Mouse (Mus musculus): ENCODE measurements around the gene Pnpla3. TPM values are rescaled to one million over a fixed set of nuclear protein-coding genes. Genes with fewer than 3 reads are reported as not detected.
A peak's percentile ranks its signal among the peaks of the same experiment; 100 is the strongest.

Gene Pnpla3
- polyA plus RNA-seq, 1 experiment: not detected

- no peak overlapping the region for H3K4me3 ChIP-seq (replicated peaks)
- TF ChIP-seq TAL1 (IDR thresholded peaks at IDR 0.05; ENCODE audit: low read length): no peak
- no peak for TF ChIP-seq GATA1 (IDR thresholded peaks at IDR 0.05; ENCODE audit: low read length)
- peaks cover 17% of the 10 kb centered on the region for H3K36me3 ChIP-seq (ENCODE audit: control insufficient read depth)
- peaks cover 16% of the 10 kb centered on the region for H3K4me1 ChIP-seq (ENCODE audit: control insufficient read depth)
- H3K9me3 ChIP-seq (ENCODE audit: control insufficient read depth, low read length): peaks cover 6% of the 10 kb centered on the region
- H3K27me3 ChIP-seq (ENCODE audit: control insufficient read depth): peaks cover 43% of the 10 kb centered on the region
These were observed 51.2 kb downstream of the Pnpla3 start for GRCm38 (mm10) chr15:84218783-84219271.

DNA sequence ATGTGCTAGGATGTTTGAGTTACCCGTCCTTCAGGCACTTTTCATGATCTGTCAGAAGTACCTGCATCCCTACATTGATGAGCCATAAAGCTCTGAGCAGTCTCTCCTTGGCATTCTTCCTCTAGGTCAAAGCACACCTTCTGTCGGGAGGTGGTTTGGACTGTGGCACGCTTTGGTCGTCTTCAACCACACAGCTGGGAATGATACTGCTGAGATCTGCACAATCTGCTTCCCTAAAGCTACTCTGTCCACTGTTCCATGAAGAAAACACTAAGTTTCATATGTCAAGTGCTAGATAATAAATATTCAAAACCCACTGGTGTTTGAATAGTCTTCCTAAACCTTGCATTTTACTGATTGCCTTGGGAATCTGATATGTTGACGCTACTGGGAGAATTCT lies 53.9 kb downstream of the Pnpla3 start:
- H3K4me1 ChIP-seq (ENCODE audit: control insufficient read depth): peaks cover 16% of the 10 kb centered on the region
- TF ChIP-seq TAL1 (IDR thresholded peaks at IDR 0.05; ENCODE audit: low read length): no peak
- TF ChIP-seq GATA1 (IDR thresholded peaks at IDR 0.05; ENCODE audit: low read length): no peak

DNA sequence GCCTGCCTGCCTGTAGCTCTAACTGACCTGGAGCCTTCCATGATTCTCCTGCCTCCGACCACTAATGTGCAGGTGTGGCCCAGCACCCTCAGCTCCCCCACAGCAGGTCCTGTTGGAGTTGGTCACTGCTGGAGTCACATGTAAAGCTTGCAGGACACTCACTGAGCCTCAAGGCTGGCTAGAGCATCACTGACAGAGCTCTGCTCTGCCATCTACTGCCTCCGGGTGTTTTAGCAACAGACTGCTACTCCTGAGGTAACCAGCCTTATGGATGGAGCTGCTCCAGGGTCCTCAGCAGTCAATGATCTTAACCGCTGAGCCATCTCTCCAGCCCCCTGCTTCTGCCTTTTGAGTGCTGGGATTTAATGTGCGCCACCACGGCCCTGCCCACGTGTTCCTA lies 55.8 kb downstream of the Pnpla3 start:
- Histone ChIP-seq H3K36me3 (ENCODE audit: control insufficient read depth) (no peaks in the 10 kb centered on the region), H3K27me3 (ENCODE audit: control insufficient read depth) (peaks cover 41% of the 10 kb centered on the region), H3K9me3 (ENCODE audit: control insufficient read depth, low read length) (peaks cover 6% of the 10 kb centered on the region), H3K4me3 (replicated peaks) (no peak overlapping the region), H3K4me1 (ENCODE audit: control insufficient read depth) (peaks cover 9% of the 10 kb centered on the region)
- TF ChIP-seq TAL1 (IDR thresholded peaks at IDR 0.05; ENCODE audit: low read length) (no peak), GATA1 (IDR thresholded peaks at IDR 0.05; ENCODE audit: low read length) (no peak)

More for the DNA sequence above, 53.9 kb downstream of the Pnpla3 start:
- Histone ChIP-seq H3K27me3 (ENCODE audit: control insufficient read depth) (peaks cover 51% of the 10 kb centered on the region), H3K9me3 (ENCODE audit: control insufficient read depth, low read length) (peaks cover 6% of the 10 kb centered on the region), H3K36me3 (ENCODE audit: control insufficient read depth) (no peaks in the 10 kb centered on the region), H3K4me3 (replicated peaks) (no peak overlapping the region)

GRCm38 (mm10) chr15:84224779-84225178 lies 57.1 kb downstream of the Pnpla3 start:
- TF ChIP-seq TAL1 (IDR thresholded peaks at IDR 0.05; ENCODE audit: low read length) (no peak), GATA1 (IDR thresholded peaks at IDR 0.05; ENCODE audit: low read length) (no peak)
- Histone ChIP-seq H3K4me1 (ENCODE audit: control insufficient read depth) (peaks cover 7% of the 10 kb centered on the region), H3K36me3 (ENCODE audit: control insufficient read depth) (no peaks in the 10 kb centered on the region), H3K4me3 (replicated peaks) (no peak overlapping the region), H3K27me3 (ENCODE audit: control insufficient read depth) (peaks cover 27% of the 10 kb centered on the region), H3K9me3 (ENCODE audit: control insufficient read depth, low read length) (peaks cover 6% of the 10 kb centered on the region)

DNA sequence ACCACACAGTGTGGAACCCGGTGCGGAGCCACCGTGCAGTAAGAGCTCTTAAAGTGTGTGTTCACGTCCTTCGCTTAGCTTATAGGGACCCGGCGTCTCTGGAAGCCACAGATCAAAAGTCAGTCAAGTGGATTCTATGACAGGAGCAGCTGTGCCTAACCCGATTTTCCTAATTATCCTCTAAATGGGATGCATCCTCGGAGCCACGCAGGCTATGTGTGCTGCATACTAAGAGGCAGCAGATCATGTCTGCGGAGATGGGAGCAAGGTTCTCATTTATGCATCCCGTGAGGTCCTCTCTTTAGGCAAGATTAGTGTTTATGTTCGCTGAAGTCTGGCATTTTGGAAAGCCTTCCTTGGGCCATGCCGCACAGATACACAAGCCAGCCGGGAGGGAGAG lies 59.3 kb downstream of the Pnpla3 start:
- no peaks in the 10 kb centered on the region for H3K9me3 ChIP-seq (ENCODE audit: control insufficient read depth, low read length)
- no peak overlapping the region for H3K4me3 ChIP-seq (replicated peaks)
- H3K4me1 ChIP-seq (ENCODE audit: control insufficient read depth): peaks cover 28% of the 10 kb centered on the region
- H3K36me3 ChIP-seq (ENCODE audit: control insufficient read depth): no peaks in the 10 kb centered on the region
- H3K27me3 ChIP-seq (ENCODE audit: control insufficient read depth): peaks cover 13% of the 10 kb centered on the region
- TF ChIP-seq TAL1 (IDR thresholded peaks at IDR 0.05; ENCODE audit: low read length) (no peak), GATA1 (IDR thresholded peaks at IDR 0.05; ENCODE audit: low read length) (no peak)

DNA sequence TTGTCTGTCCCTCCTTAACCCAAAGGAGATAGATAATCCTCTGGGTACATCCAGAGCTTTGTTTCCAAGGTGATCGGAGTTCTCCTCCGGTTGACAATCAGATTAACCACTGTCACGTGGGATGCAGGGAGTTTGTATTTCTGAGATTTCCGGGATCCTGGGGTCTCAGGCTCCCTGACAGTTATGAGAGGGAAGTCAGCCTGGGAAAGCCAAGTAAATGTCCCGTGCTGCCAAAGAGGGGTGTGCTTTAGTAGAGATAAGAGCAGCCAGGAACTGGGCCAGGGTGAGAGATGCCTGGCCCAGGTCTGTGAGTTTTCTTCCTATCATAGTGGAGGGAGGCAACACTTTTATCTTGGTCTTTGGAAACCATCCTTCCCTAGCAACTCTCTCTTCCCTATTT lies 63.0 kb downstream of the Pnpla3 start:
- Histone ChIP-seq H3K4me1 (ENCODE audit: control insufficient read depth) (peaks cover 56% of the 10 kb centered on the region), H3K36me3 (ENCODE audit: control insufficient read depth) (peaks cover 16% of the 10 kb centered on the region), H3K4me3 (replicated peaks) (peak overlapping the region; percentile 95), H3K9me3 (ENCODE audit: control insufficient read depth, low read length) (no peaks in the 10 kb centered on the region), H3K27me3 (ENCODE audit: control insufficient read depth) (peaks cover 3% of the 10 kb centered on the region; the same call in 1 of the 2 replicates)
- TF ChIP-seq GATA1 (IDR thresholded peaks at IDR 0.05; ENCODE audit: low read length) (no peak), TAL1 (IDR thresholded peaks at IDR 0.05; ENCODE audit: low read length) (no peak)

- peak; percentile 56 for TF ChIP-seq GATA1 (IDR thresholded peaks at IDR 0.05; ENCODE audit: low read length)
- TF ChIP-seq TAL1 (IDR thresholded peaks at IDR 0.05; ENCODE audit: low read length): peak; percentile 55
- peaks cover under 1% of the 10 kb centered on the region; the same call in 1 of the 2 replicates for H3K27me3 ChIP-seq (ENCODE audit: control insufficient read depth)
- H3K4me1 ChIP-seq (ENCODE audit: control insufficient read depth): peaks cover 57% of the 10 kb centered on the region
- H3K9me3 ChIP-seq (ENCODE audit: control insufficient read depth, low read length): no peaks in the 10 kb centered on the region
- peaks cover 20% of the 10 kb centered on the region for H3K36me3 ChIP-seq (ENCODE audit: control insufficient read depth)
- H3K4me3 ChIP-seq (replicated peaks): peak overlapping the region; percentile 95
These were observed 63.6 kb downstream of the Pnpla3 start for GRCm38 (mm10) chr15:84231113-84231712.

DNA sequence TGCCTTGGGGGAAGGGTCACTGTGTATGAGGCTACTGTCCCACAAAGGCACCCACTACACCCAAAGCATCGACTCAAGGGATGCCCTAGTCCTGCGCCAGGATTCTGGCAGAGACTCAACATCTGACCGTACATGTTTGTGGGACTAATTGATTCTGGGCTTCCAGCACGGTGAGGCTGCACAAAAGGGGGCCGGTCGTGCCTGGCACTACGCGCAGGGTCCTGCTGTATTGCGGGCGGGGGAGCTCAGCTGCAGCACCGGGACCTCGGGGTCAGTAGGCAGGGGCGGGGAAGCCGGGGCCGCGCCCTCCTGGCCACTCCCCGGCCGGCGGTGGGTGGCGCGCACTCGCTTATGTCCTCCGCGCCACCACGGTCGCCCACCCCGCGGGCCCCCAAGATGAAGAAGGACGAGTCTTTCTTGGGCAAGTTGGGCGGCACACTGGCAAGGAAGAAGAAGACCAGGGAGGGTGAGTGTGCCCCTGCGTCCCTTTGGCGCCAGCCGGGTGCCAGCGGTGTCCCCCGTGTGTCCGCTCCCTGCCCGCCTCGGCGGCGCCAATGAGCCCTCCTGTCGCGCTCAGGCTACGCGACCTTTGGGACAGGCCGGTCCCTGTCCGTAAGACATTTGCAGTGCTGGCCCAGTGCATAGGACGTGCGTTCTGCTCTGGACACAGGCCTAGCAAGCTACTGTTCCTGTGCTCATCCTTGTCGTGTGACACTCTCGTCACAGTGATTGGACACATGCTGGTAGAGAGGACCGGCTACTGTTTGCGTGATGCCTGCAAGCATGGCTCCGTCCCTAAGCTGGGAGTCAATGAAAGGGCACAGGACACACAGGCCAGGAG lies 64.3 kb downstream of the Pnpla3 start, which contains the start of gene Parvb:
TSS of gene Parvb (plus strand) at position 323 of the 841 bp plus-strand sequence.
- no peaks in the 10 kb centered on the region for H3K9me3 ChIP-seq (ENCODE audit: control insufficient read depth, low read length)
- H3K27me3 ChIP-seq (ENCODE audit: control insufficient read depth): no peaks in the 10 kb centered on the region
- no peak for TF ChIP-seq TAL1 (IDR thresholded peaks at IDR 0.05; ENCODE audit: low read length)
- TF ChIP-seq GATA1 (IDR thresholded peaks at IDR 0.05; ENCODE audit: low read length): no peak
- peaks cover 57% of the 10 kb centered on the region for H3K4me1 ChIP-seq (ENCODE audit: control insufficient read depth)
- peaks cover 23% of the 10 kb centered on the region for H3K36me3 ChIP-seq (ENCODE audit: control insufficient read depth)
- H3K4me3 ChIP-seq (replicated peaks): peak within 1 kb of the TSS; percentile 95

DNA sequence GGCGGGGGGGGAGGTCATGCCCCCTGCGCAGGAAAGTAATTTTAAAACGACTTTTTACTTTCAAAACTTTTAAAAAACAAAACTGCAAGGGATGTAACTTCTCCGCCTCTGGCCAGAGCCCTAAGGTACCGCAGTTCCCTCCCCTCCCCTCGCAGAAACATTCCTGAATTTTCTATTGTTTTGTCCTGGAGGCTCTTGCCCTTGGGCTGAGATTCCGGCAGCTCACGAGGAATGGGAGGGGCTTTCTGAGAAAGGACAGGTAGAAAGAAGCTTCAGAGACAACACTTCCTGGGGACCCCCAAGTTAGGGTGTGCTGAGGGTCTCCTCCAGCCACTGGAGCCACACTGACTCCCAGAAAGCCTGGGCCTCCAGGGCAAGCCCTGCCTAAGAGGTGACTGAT lies 65.0 kb downstream of the Pnpla3 start:
- no peaks in the 10 kb centered on the region for H3K9me3 ChIP-seq (ENCODE audit: control insufficient read depth, low read length)
- H3K4me1 ChIP-seq (ENCODE audit: control insufficient read depth): peaks cover 60% of the 10 kb centered on the region
- H3K4me3 ChIP-seq (replicated peaks): peak overlapping the region; percentile 95
- TF ChIP-seq GATA1 (IDR thresholded peaks at IDR 0.05; ENCODE audit: low read length): no peak
- no peak for TF ChIP-seq TAL1 (IDR thresholded peaks at IDR 0.05; ENCODE audit: low read length)
- no peaks in the 10 kb centered on the region; the same call in 1 of the 2 replicates for H3K27me3 ChIP-seq (ENCODE audit: control insufficient read depth)
- peaks cover 28% of the 10 kb centered on the region for H3K36me3 ChIP-seq (ENCODE audit: control insufficient read depth)

All from erythroblast, embryonic 14.5 days (primary cell).